Mouse (Mus musculus) stomach, embryonic 16.5 days (tissue): ENCODE measurements around the gene Dph2. TPM values are rescaled to one million over a fixed set of nuclear protein-coding genes. Genes with fewer than 3 reads are reported as not detected.
A peak's percentile ranks its signal among the peaks of the same experiment; 100 is the strongest.

Source experiments
- ATAC-seq: fragments of 200-750 bp; cut with Nextera tagmentation; 2 replicates; pipeline ENCODE4 v1.8.0; 2017; ENCODE audit warnings: moderate number of reproducible peaks, moderate TSS enrichment; ENCODE audit not compliant: insufficient read depth, low FRiP score
- H3K27ac ChIP-seq: fragments of 300-500 bp; sonication (generic); 2 replicates; pipeline ENCODE4 v1.5.1; 2014; ENCODE audit warnings: low read length
- H3K27me3 ChIP-seq: fragments of 300-500 bp; sonication (generic); 2 replicates; pipeline ENCODE4 v1.6.1; 2014; ENCODE audit warnings: low read length, control low read depth, mixed read lengths; ENCODE audit not compliant: control insufficient read depth, insufficient read depth
- H3K36me3 ChIP-seq: fragments of 300-500 bp; sonication (generic); 2 replicates; pipeline ENCODE4 v1.6.1; 2014; ENCODE audit warnings: low read length; ENCODE audit not compliant: control insufficient read depth, insufficient read depth
- H3K4me1 ChIP-seq: fragments of 300-500 bp; sonication (generic); 2 replicates; pipeline ENCODE4 v1.6.1; 2014; ENCODE audit warnings: low read length, control low read depth, mixed read lengths; ENCODE audit not compliant: control insufficient read depth, insufficient read depth
- H3K4me2 ChIP-seq: fragments of 300-500 bp; sonication (generic); 2 replicates; pipeline ENCODE4 v1.6.1; 2014; ENCODE audit warnings: low read depth, low read length, mixed read lengths
- H3K4me3 ChIP-seq: fragments of 300-500 bp; sonication (generic); replicated peaks from 2 replicates; pipeline ENCODE4 v1.5.1; 2014; ENCODE audit warnings: mild to moderate bottlenecking, low read length
- H3K9ac ChIP-seq: fragments of 300-500 bp; sonication (generic); 2 replicates; pipeline ENCODE4 v1.6.1; 2014; ENCODE audit warnings: low read length
- H3K9me3 ChIP-seq: fragments of 300-500 bp; sonication (generic); replicated peaks from 2 replicates; pipeline ENCODE4 v1.6.1; 2016; ENCODE audit warnings: low read length, control low read depth; ENCODE audit not compliant: control insufficient read depth
- WGBS: fragments of 180-500 bp; shearing (Covaris S2); extraction: QIAGEN DNeasy Blood & Tissue Kit; methylation state at CpG from one replicate; pipeline ENCODE4 v1.1.7; 2014; 5-methylcytosine and 5-hydroxymethylcytosine counted together
- polyA plus RNA-seq: library from polyadenylated mRNA; unstranded; fragments of >200 nt; fragmentation: Nextera tagmentation; extraction: Ambion mirVana; gene quantifications from 2 replicates; pipeline ENCODE4 v1.2.1, GENCODE M21; 2015

The Dph2 gene
- polyA plus RNA-seq, result 16.5 and 19.4 TPM in 2 replicates

DNA sequence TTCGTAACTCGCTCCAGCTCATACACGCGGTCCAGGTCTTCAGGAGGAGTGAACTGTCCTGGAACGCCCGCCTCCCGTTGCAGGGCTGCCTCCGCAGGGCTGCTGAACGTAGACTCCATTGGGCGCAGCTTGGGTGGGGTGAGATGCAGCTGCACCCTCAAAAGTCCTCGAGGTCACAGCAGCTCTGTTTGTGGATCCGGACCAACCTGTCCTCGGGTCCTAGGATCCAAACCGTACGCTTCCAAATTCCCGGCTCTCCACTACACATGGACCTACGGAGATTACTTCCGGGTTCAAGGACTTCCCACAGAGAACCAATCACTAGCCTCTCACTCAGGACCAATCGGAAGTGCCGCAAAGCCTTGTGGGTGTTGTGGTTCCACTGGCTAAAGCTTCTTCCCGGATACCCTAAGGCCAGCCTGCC lies at the start of gene Dph2:
Dph2 (minus strand) TSS at position 295 of the 424 bp plus-strand sequence.
- Histone ChIP-seq H3K9me3 (no peaks in the 10 kb centered on the region), H3K4me2 (peak within 1 kb of the TSS; percentile 77), H3K27me3 (no peaks in the 10 kb centered on the region), H3K27ac (no peak within 1 kb of the TSS), H3K4me3 (peak within 1 kb of the TSS; percentile 87), H3K4me1 (peaks cover 10% of the 10 kb centered on the region), H3K36me3 (peaks cover 3% of the 10 kb centered on the region; the same call in 1 of the 2 replicates), H3K9ac (peak within 1 kb of the TSS; percentile 72)
- 0% methylated on average over 21 of the region's 21 CpGs for WGBS
- peak; percentile 79 for ATAC-seq

DNA sequence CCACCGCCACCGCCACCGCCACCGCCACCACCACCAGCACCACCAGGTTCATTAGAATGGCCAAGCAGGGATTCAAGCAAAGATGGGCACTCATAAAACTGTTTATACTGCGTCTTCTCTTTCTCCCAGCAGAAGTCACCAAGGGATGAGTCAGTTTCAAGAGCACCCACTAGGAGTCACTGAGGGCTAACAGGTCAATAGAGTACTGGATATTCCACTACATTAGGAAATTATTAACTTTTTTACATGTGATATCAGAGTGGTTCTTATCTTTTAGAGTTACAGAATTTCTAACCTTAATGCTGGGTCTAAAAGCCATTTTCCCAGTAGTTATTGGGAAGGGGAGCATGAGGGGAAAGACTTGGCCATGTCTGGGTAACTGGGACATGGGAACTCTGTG lies 45.1 kb upstream of the Dph2 start:
- H3K4me2 ChIP-seq, result no peak overlapping the region
- H3K27ac ChIP-seq, result no peak overlapping the region
- H3K27me3 ChIP-seq, result no peaks in the 10 kb centered on the region
- ATAC-seq, result no peak
- H3K9me3 ChIP-seq, result no peaks in the 10 kb centered on the region
- no peaks in the 10 kb centered on the region for H3K4me1 ChIP-seq
- H3K9ac ChIP-seq, result no peak overlapping the region
- H3K36me3 ChIP-seq, result no peaks in the 10 kb centered on the region
- H3K4me3 ChIP-seq, result no peak overlapping the region
- WGBS, result 89% methylated on average over 5 of the region's 5 CpGs

DNA sequence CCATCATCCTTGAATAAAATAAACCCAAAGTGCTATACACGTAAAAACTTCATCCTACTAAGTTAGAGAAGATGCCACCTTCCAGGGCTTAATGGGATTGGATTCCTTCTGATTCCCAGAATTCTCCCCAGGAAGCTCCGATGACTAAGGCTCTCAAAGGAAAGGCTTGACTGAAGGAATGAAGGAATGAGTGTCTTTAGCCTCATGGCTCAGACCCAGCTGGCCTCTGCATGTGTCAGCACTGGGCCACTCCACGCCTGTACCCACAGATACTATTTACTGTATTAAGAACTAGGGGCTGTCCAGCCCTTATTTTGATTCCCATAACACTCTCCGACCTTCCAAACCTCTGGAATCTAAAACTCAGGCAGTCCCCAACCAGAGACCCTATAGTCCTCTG lies 42.2 kb upstream of the Dph2 start:
- Histone ChIP-seq H3K36me3 (no peaks in the 10 kb centered on the region), H3K4me1 (peaks cover 5% of the 10 kb centered on the region; the same call in 1 of the 2 replicates), H3K27ac (no peak overlapping the region), H3K9ac (no peak overlapping the region), H3K4me2 (no peak overlapping the region), H3K4me3 (no peak overlapping the region), H3K9me3 (no peaks in the 10 kb centered on the region), H3K27me3 (no peaks in the 10 kb centered on the region)
- WGBS, result 90% methylated on average over 4 of the region's 4 CpGs
- ATAC-seq, result no peak

DNA sequence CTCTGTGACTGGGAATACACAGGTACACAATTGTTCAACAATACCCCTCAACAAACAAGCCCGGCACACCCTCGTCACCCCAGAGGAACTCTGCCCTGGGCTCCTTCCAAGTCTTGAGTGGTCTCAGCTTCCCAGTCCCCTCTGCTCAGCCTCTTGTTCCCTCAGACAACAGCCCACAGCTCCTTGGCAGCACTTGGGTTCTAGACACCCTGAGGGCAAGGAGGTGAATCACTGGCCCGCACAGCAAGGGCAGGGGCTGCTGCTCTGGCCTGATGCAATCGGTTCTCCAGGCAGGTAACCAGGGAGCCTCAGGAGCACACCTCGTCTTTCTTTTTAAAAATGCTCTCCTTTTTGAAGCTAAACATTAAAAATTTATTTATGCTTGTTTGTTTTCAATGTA lies 41.4 kb upstream of the Dph2 start:
- no peak for ATAC-seq
- H3K36me3 ChIP-seq, result no peaks in the 10 kb centered on the region
- H3K4me1 ChIP-seq, result peaks cover 8% of the 10 kb centered on the region; the same call in 1 of the 2 replicates
- no peaks in the 10 kb centered on the region for H3K27me3 ChIP-seq
- 84% methylated on average over 5 of the region's 5 CpGs for WGBS
- no peak overlapping the region for H3K9ac ChIP-seq
- no peak overlapping the region for H3K27ac ChIP-seq
- H3K4me2 ChIP-seq, result no peak overlapping the region
- H3K4me3 ChIP-seq, result no peak overlapping the region
- H3K9me3 ChIP-seq, result no peaks in the 10 kb centered on the region

DNA sequence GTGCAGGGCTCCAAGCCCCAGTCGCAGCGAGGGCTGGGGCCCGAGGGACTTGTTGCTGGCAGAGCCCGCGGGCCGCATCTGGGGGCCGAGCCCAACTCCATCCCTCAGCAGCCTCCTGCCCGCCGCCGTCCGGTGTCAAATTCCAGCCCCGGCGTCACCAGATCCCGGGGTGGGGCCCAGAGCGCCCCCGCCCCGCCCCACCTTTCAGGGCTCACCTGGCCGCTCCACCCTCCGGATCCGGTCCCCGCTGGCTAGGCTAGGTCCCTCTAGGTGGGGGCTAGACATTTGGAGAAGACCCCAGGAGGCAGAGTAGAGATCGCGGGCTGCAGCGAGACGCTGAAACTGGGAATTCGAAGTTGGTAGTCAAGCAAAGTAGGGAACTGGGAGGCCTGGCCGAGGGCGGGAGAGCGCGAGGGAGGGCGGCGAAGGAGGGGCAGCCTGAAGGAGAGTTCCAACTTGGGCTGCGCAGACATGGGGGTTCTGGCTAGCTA lies 37.6 kb upstream of the Dph2 start, which contains the start of gene Artn:
Artn (minus strand) TSS at position 373 of the 491 bp plus-strand sequence.
- peak within 1 kb of the TSS; percentile 55 for H3K4me3 ChIP-seq
- peak within 1 kb of the TSS; percentile 62 for H3K27ac ChIP-seq
- H3K36me3 ChIP-seq, result no peaks in the 10 kb centered on the region
- H3K9ac ChIP-seq, result peak within 1 kb of the TSS; percentile 72
- peaks cover 21% of the 10 kb centered on the region for H3K4me1 ChIP-seq
- H3K9me3 ChIP-seq, result no peaks in the 10 kb centered on the region
- H3K4me2 ChIP-seq, result peak within 1 kb of the TSS; percentile 87
- H3K27me3 ChIP-seq, result 0 out of 2 replicates have a peak, but pooled peaks cover 7% of the 10 kb centered on the region
- ATAC-seq, result peak; percentile 57; the same call in 1 of the 2 replicates
- 1% methylated on average over 33 of the region's 33 CpGs for WGBS

DNA sequence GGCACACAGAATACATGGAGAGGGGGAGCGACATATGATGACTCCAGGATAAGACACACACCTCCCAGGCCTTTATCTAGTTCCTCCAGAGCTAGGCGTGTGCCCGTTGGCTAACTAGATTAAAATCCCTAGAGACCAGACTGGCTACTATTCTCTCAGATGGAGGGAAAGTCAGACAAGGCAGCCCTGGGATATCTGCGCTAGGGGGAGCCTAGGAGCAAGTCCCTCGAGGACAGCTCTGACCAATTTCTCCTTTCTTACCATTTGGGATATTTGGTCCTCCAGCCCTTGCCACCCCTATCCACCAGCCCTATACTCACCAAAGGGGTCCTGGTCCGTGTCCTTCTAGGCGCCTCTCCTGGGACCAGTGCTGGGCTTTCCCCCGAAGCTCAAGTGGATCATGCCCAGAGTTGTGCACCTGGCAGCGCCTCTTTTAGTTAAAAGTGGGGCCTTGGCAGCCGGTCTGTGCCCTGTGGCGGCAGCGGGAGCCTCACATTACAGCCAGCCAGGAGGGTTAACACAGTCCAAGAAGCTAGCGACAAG lies 36.9 kb upstream of the Dph2 start:
- Histone ChIP-seq H3K27me3 (0 out of 2 replicates have a peak, but pooled peaks cover 7% of the 10 kb centered on the region), H3K4me1 (peaks cover 21% of the 10 kb centered on the region), H3K9ac (peak overlapping the region; percentile 72), H3K27ac (peak overlapping the region; percentile 62), H3K36me3 (no peaks in the 10 kb centered on the region), H3K4me3 (peak overlapping the region; percentile 55), H3K4me2 (peak overlapping the region; percentile 87), H3K9me3 (no peaks in the 10 kb centered on the region)
- 3% methylated on average over 13 of the region's 13 CpGs for WGBS
- ATAC-seq, result peak; percentile 18; the same call in 1 of the 2 replicates

DNA sequence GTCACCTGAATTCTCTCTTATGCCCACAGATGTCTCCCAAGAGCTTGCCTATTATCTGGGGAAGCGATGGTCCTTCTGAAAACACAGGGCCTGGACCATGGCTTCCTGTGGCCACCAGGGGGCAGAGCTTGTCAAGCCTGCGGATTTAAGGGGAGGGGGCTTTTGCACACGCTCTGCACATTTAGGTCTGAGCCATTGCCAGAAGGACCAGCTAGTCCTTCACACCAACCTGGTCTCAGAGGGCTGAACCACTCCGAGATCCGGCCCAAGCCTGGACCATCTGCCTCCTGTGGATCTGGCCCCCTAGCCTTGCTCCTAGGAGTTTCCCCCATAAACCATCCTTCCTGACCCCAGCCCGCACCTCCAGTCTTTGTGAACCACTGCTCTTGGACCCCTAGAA lies 36.4 kb upstream of the Dph2 start:
- Histone ChIP-seq H3K4me2 (peak overlapping the region; percentile 87), H3K36me3 (no peaks in the 10 kb centered on the region), H3K4me3 (peak overlapping the region; percentile 55; the same call in 1 of the 2 replicates), H3K27me3 (0 out of 2 replicates have a peak, but pooled peaks cover 7% of the 10 kb centered on the region), H3K9ac (peak overlapping the region; percentile 14; the same call in 1 of the 2 replicates), H3K4me1 (peaks cover 21% of the 10 kb centered on the region), H3K9me3 (no peaks in the 10 kb centered on the region), H3K27ac (no peak overlapping the region)
- WGBS, result 20% methylated on average over 6 of the region's 6 CpGs
- ATAC-seq, result no peak

DNA sequence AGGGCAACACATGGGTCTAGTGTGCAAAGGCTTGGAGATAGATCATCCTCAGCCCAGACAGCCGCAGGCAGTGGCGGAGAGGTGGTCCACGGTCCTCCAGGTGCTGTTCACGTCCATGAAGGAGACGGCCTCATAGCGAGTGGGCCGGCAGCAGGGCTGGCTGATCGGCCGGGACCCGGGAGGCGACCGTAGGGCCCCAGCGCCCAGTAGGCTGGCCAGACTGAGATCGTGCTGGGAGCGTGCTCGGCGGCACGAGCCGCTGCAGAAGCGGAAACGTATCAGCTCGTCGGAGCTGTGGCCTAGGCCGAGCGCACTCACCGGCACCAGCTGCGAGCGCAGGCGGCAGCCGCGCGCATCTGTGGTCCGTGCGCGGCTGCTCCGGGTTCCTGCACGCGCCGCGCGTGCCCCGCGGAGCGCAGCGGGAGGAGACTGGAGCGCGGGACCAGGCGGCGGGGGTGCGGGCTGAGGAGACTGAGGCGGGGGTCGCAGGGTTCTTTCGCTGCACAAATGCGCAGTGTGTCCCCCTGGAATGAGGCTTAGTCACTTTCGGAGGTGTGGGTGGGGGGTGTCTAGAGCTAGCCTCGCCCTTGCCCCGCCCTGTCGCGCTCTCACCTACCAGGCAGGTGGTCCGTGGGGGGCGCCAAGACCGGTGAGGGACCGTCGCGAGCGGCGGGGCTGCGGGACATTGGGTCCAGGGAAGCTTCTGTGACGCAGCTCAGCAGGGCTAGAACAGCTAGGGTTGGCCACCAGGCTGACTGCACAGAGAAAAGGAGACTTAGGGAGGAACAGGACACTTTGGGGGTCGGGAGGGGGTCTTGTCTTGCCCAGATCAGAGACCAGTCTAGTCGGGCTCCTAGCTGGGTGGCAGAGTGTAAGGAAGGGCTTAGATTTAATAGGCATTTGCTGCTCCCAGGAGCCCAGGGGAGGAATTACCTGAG lies 35.0 kb upstream of the Dph2 start:
- ATAC-seq, result peak; percentile 56; the same call in 1 of the 2 replicates

More for the DNA sequence above, 35.0 kb upstream of the Dph2 start:
- no peaks in the 10 kb centered on the region for H3K36me3 ChIP-seq
- H3K27ac ChIP-seq, result no peak overlapping the region
- H3K4me1 ChIP-seq, result peaks cover 21% of the 10 kb centered on the region
- peak overlapping the region; percentile 69 for H3K9ac ChIP-seq
- H3K4me3 ChIP-seq, result peak overlapping the region; percentile 44
- H3K9me3 ChIP-seq, result no peaks in the 10 kb centered on the region
- 0 out of 2 replicates have a peak, but pooled peaks cover 7% of the 10 kb centered on the region for H3K27me3 ChIP-seq
- 3% methylated on average over 71 of the region's 71 CpGs for WGBS
- peak overlapping the region; percentile 87 for H3K4me2 ChIP-seq
